Mouse (Mus musculus) hindbrain, embryonic 11.5 days (tissue): Measurements from ENCODE around the gene Trappc4. TPM values are rescaled to one million over a fixed set of nuclear protein-coding genes. Genes with fewer than 3 reads are reported as not detected.
"Not testable (repeated sequence)": the region's sequence is repeated elsewhere in the genome, so short reads cannot be mapped to it uniquely, and the experiment has no call there.

Source experiments
- ATAC-seq: fragments of 200-750 bp; cut with Nextera tagmentation; 2 replicates; pipeline ENCODE4 v1.8.0; 2017; ENCODE audit warnings: mild to moderate bottlenecking, moderate TSS enrichment, moderate library complexity; ENCODE audit not compliant: low FRiP score
- DNase-seq: peaks from one replicate; pipeline ENCODE4 v3.0.0-alpha.2; 2015; ENCODE audit warnings: low spot score
- H3K27ac ChIP-seq: fragments of 300-500 bp; sonication (generic); 2 replicates; pipeline ENCODE4 v1.5.1; 2014; ENCODE audit warnings: mild to moderate bottlenecking, low read depth, low read length
- H3K27me3 ChIP-seq: fragments of 300-500 bp; sonication (generic); 2 replicates; pipeline ENCODE4 v1.6.1; 2014; ENCODE audit warnings: mild to moderate bottlenecking, low read length, moderate library complexity, mixed read lengths; ENCODE audit not compliant: control insufficient read depth, insufficient read depth
- H3K36me3 ChIP-seq: fragments of 300-500 bp; sonication (generic); 2 replicates; pipeline ENCODE4 v1.6.1; 2014; ENCODE audit warnings: mild to moderate bottlenecking, low read length, moderate library complexity, mixed read lengths; ENCODE audit not compliant: control insufficient read depth, insufficient read depth
- H3K4me1 ChIP-seq: fragments of 300-500 bp; sonication (generic); replicated peaks from 2 replicates; pipeline ENCODE4 v1.6.1; 2014; ENCODE audit warnings: low read length, mixed read lengths; ENCODE audit not compliant: control insufficient read depth, insufficient read depth
- H3K4me2 ChIP-seq: fragments of 300-500 bp; sonication (generic); replicated peaks from 2 replicates; pipeline ENCODE4 v1.6.1; 2014; ENCODE audit warnings: mild to moderate bottlenecking, low read depth, low read length
- H3K4me3 ChIP-seq: fragments of 300-500 bp; sonication (generic); 2 replicates; pipeline ENCODE4 v1.5.1; 2014; ENCODE audit warnings: low read depth, low read length
- H3K9ac ChIP-seq: fragments of 300-500 bp; sonication (generic); 2 replicates; pipeline ENCODE4 v1.6.1; 2014; ENCODE audit warnings: low read depth, low read length
- H3K9me3 ChIP-seq: fragments of 300-500 bp; sonication (generic); 2 replicates; pipeline ENCODE4 v1.6.1; 2016; ENCODE audit warnings: low read length; ENCODE audit not compliant: control insufficient read depth
- WGBS: fragments of 180-500 bp; shearing (Covaris S2); extraction: QIAGEN DNeasy Blood & Tissue Kit; methylation state at CpG from one replicate; pipeline ENCODE4 v1.1.7; 2014; 5-methylcytosine and 5-hydroxymethylcytosine counted together
- polyA plus RNA-seq: library from polyadenylated mRNA; unstranded; fragments of >200 nt; fragmentation: Nextera tagmentation; extraction: Ambion mirVana; gene quantifications from 2 replicates; pipeline ENCODE4 v1.2.1, GENCODE M21; 2014

Gene Trappc4
- polyA plus RNA-seq, 1 experiment from 2014 or later = 264 TPM

- no peaks in the 10 kb centered on the region for H3K27me3 ChIP-seq
- H3K36me3 ChIP-seq = no peaks in the 10 kb centered on the region
- WGBS = 86% methylated on average over 4 of the region's 4 CpGs
- no peaks in the 10 kb centered on the region for H3K4me1 ChIP-seq
- H3K9me3 ChIP-seq = no peaks in the 10 kb centered on the region
- DNase-seq (no peak), ATAC-seq (no peak)
- no peak overlapping the region for H3K9ac ChIP-seq
- no peak overlapping the region for H3K4me3 ChIP-seq
- H3K27ac ChIP-seq = no peak overlapping the region
- H3K4me2 ChIP-seq = no peak overlapping the region
Measured at GRCm38 (mm10) chr9:44423576-44423975, 16.2 kb upstream of the Trappc4 start.

GRCm38 (mm10) chr9:44420280-44420898 is 13.0 kb upstream of the Trappc4 start:
- DNase-seq = no peak
- H3K36me3 ChIP-seq = no peaks in the 10 kb centered on the region
- H3K4me1 ChIP-seq = no peaks in the 10 kb centered on the region
- no peaks in the 10 kb centered on the region for H3K27me3 ChIP-seq
- ATAC-seq = no peak
- WGBS = 78% methylated on average over 5 of the region's 5 CpGs
- no peak overlapping the region for H3K4me3 ChIP-seq
- no peak overlapping the region for H3K9ac ChIP-seq
- H3K9me3 ChIP-seq = no peaks in the 10 kb centered on the region
- H3K27ac ChIP-seq = no peak overlapping the region
- no peak overlapping the region for H3K4me2 ChIP-seq

- not testable (repeated sequence) for ATAC-seq, H3K9ac ChIP-seq, H3K36me3 ChIP-seq, DNase-seq, H3K4me1 ChIP-seq, H3K27me3 ChIP-seq, H3K4me3 ChIP-seq, H3K4me2 ChIP-seq, H3K27ac ChIP-seq, H3K9me3 ChIP-seq
- WGBS = 93% methylated on average over 9 of the region's 9 CpGs
Measured at GRCm38 (mm10) chr9:44419730-44420129, 12.3 kb upstream of the Trappc4 start.

- 0 out of 2 replicates have a peak within 1 kb of the TSS, but pooled peaks have one; percentile 60 for H3K27ac ChIP-seq
- DNase-seq = no peak
- WGBS = 84% methylated on average over 14 of the region's 14 CpGs
Measured at GRCm38 (mm10) chr9:44418519-44419385, 11.4 kb upstream of the Trappc4 start, which contains the start of gene Ccdc84. Gene Ccdc84, minus strand, starts transcription at chr9:44418569.

GRCm38 (mm10) chr9:44417892-44418363 is 10.5 kb upstream of the Trappc4 start:
- Histone ChIP-seq H3K4me1 (no peaks in the 10 kb centered on the region), H3K9ac (peak overlapping the region; percentile 70), H3K27ac (0 out of 2 replicates have a peak overlapping the region, but pooled peaks have one; percentile 60), H3K9me3 (no peaks in the 10 kb centered on the region), H3K4me2 (peak overlapping the region; percentile 69), H3K36me3 (no peaks in the 10 kb centered on the region), H3K27me3 (no peaks in the 10 kb centered on the region), H3K4me3 (peak overlapping the region; percentile 70)
- DNase-seq (peak; percentile 97), ATAC-seq (peak; percentile 92)
- WGBS = under 1% methylated on average over 38 of the region's 38 CpGs

More at GRCm38 (mm10) chr9:44418519-44419385, 11.4 kb upstream of the Trappc4 start, which contains the start of gene Ccdc84:
- Histone ChIP-seq H3K4me2 (peak within 1 kb of the TSS; percentile 69), H3K36me3 (no peaks in the 10 kb centered on the region), H3K4me3 (peak within 1 kb of the TSS; percentile 70), H3K4me1 (no peaks in the 10 kb centered on the region), H3K27me3 (no peaks in the 10 kb centered on the region), H3K9ac (peak within 1 kb of the TSS; percentile 70), H3K9me3 (no peaks in the 10 kb centered on the region)
- ATAC-seq = no peak

- peak; percentile 25 for DNase-seq
- H3K4me2 ChIP-seq = peak overlapping the region; percentile 69
- 7% methylated on average over 26 of the region's 26 CpGs for WGBS
- peaks cover 2% of the 10 kb centered on the region; the same call in 1 of the 2 replicates for H3K36me3 ChIP-seq
- H3K9me3 ChIP-seq = no peaks in the 10 kb centered on the region
- H3K27me3 ChIP-seq = no peaks in the 10 kb centered on the region
- peak; percentile 73 for ATAC-seq
- H3K27ac ChIP-seq = 0 out of 2 replicates have a peak overlapping the region, but pooled peaks have one; percentile 39
- peak overlapping the region; percentile 70 for H3K9ac ChIP-seq
- H3K4me1 ChIP-seq = no peaks in the 10 kb centered on the region
- H3K4me3 ChIP-seq = peak overlapping the region; percentile 70
Measured at GRCm38 (mm10) chr9:44417156-44417891, 9.9 kb upstream of the Trappc4 start.

- ATAC-seq = no peak
- DNase-seq = no peak
- peaks cover 8% of the 10 kb centered on the region; the same call in 1 of the 2 replicates for H3K36me3 ChIP-seq
- H3K9ac ChIP-seq = no peak overlapping the region
- no peaks in the 10 kb centered on the region for H3K4me1 ChIP-seq
- H3K9me3 ChIP-seq = no peaks in the 10 kb centered on the region
- WGBS = 79% methylated on average over 2 of the region's 2 CpGs
- H3K4me3 ChIP-seq = no peak overlapping the region
- no peak overlapping the region for H3K4me2 ChIP-seq
- no peak overlapping the region for H3K27ac ChIP-seq
- no peaks in the 10 kb centered on the region for H3K27me3 ChIP-seq
Measured at GRCm38 (mm10) chr9:44412781-44413180, 5.4 kb upstream of the Trappc4 start.

- H3K9ac ChIP-seq = no peak overlapping the region
- DNase-seq = no peak
- no peaks in the 10 kb centered on the region for H3K9me3 ChIP-seq
- no peak overlapping the region for H3K4me3 ChIP-seq
- WGBS = 92% methylated on average over 4 of the region's 4 CpGs
- no peaks in the 10 kb centered on the region for H3K4me1 ChIP-seq
- peaks cover 8% of the 10 kb centered on the region; the same call in 1 of the 2 replicates for H3K36me3 ChIP-seq
- H3K4me2 ChIP-seq = no peak overlapping the region
- no peak for ATAC-seq
- H3K27ac ChIP-seq = no peak overlapping the region
- H3K27me3 ChIP-seq = no peaks in the 10 kb centered on the region
Measured at GRCm38 (mm10) chr9:44412306-44412705, 4.9 kb upstream of the Trappc4 start.
